Mouse (Mus musculus): Measurements from ENCODE around the gene Arhgap15. TPM values are rescaled to one million over a fixed set of nuclear protein-coding genes. Genes with fewer than 3 reads are reported as not detected.

Gene Arhgap15
- polyA plus RNA-seq, 1 experiment from 2014 or later, result 1.0 TPM

- no peak for DNase-seq (ENCODE audit: low spot score)
- Histone ChIP-seq H3K36me3 (ENCODE audit: insufficient read depth, low read length) (no peaks in the 10 kb centered on the region), H3K4me3 (replicated peaks; ENCODE audit: low read depth, low read length) (no peak overlapping the region), H3K4me1 (replicated peaks; ENCODE audit: insufficient read depth, low read length) (no peaks in the 10 kb centered on the region), H3K27me3 (ENCODE audit: insufficient read depth, low read length) (no peaks in the 10 kb centered on the region), H3K27ac (no peak overlapping the region), H3K9ac (ENCODE audit: low read depth, low read length) (no peak overlapping the region), H3K9me3 (replicated peaks; ENCODE audit: low read length) (no peaks in the 10 kb centered on the region), H3K4me2 (ENCODE audit: low read length) (no peak overlapping the region)
- TF ChIP-seq CTCF (IDR thresholded peaks at IDR 0.05; ENCODE audit: low read depth), result no peak
- no peak for ATAC-seq (replicated peaks; ENCODE audit: low FRiP score, low read depth)
- 63% methylated on average over 3 of the region's 3 CpGs for WGBS
Measured at GRCm38 (mm10) chr2:44131271-44131670, 382.6 kb downstream of the Arhgap15 start.

GRCm38 (mm10) chr2:44134796-44135195 is 386.2 kb downstream of the Arhgap15 start:
- Histone ChIP-seq H3K27me3 (ENCODE audit: insufficient read depth, low read length) (no peaks in the 10 kb centered on the region), H3K9ac (ENCODE audit: low read depth, low read length) (no peak overlapping the region), H3K4me1 (replicated peaks; ENCODE audit: insufficient read depth, low read length) (no peaks in the 10 kb centered on the region), H3K9me3 (replicated peaks; ENCODE audit: low read length) (no peaks in the 10 kb centered on the region), H3K4me2 (ENCODE audit: low read length) (no peak overlapping the region), H3K36me3 (ENCODE audit: insufficient read depth, low read length) (no peaks in the 10 kb centered on the region), H3K27ac (no peak overlapping the region), H3K4me3 (replicated peaks; ENCODE audit: low read depth, low read length) (no peak overlapping the region)
- no peak for TF ChIP-seq CTCF (IDR thresholded peaks at IDR 0.05; ENCODE audit: low read depth)
- DNase-seq (ENCODE audit: low spot score) (no peak), ATAC-seq (replicated peaks; ENCODE audit: low FRiP score, low read depth) (no peak)
- WGBS, result 74% methylated on average over 3 of the region's 3 CpGs

GRCm38 (mm10) chr2:44140455-44140854 is 391.8 kb downstream of the Arhgap15 start:
- no peaks in the 10 kb centered on the region for H3K36me3 ChIP-seq (ENCODE audit: insufficient read depth, low read length)
- no peak overlapping the region for H3K4me2 ChIP-seq (ENCODE audit: low read length)
- no peaks in the 10 kb centered on the region for H3K27me3 ChIP-seq (ENCODE audit: insufficient read depth, low read length)
- DNase-seq (ENCODE audit: low spot score) (no peak), ATAC-seq (replicated peaks; ENCODE audit: low FRiP score, low read depth) (no peak)
- 65% methylated on average over 4 of the region's 4 CpGs for WGBS
- H3K27ac ChIP-seq, result no peak overlapping the region
- H3K4me1 ChIP-seq (replicated peaks; ENCODE audit: insufficient read depth, low read length), result no peaks in the 10 kb centered on the region
- no peak overlapping the region for H3K4me3 ChIP-seq (replicated peaks; ENCODE audit: low read depth, low read length)
- H3K9me3 ChIP-seq (replicated peaks; ENCODE audit: low read length), result no peaks in the 10 kb centered on the region
- H3K9ac ChIP-seq (ENCODE audit: low read depth, low read length), result no peak overlapping the region
- TF ChIP-seq CTCF (IDR thresholded peaks at IDR 0.05; ENCODE audit: low read depth), result no peak

GRCm38 (mm10) chr2:44142152-44142551 is 393.5 kb downstream of the Arhgap15 start:
- Histone ChIP-seq H3K27ac (peak overlapping the region; percentile 32; the same call in 1 of the 2 replicates), H3K36me3 (ENCODE audit: insufficient read depth, low read length) (no peaks in the 10 kb centered on the region), H3K4me1 (replicated peaks; ENCODE audit: insufficient read depth, low read length) (no peaks in the 10 kb centered on the region), H3K4me3 (replicated peaks; ENCODE audit: low read depth, low read length) (no peak overlapping the region), H3K9me3 (replicated peaks; ENCODE audit: low read length) (no peaks in the 10 kb centered on the region), H3K9ac (ENCODE audit: low read depth, low read length) (no peak overlapping the region), H3K4me2 (ENCODE audit: low read length) (no peak overlapping the region), H3K27me3 (ENCODE audit: insufficient read depth, low read length) (no peaks in the 10 kb centered on the region)
- ATAC-seq (replicated peaks; ENCODE audit: low FRiP score, low read depth) (no peak), DNase-seq (ENCODE audit: low spot score) (no peak)
- WGBS, result 68% methylated on average over 9 of the region's 9 CpGs
- no peak for TF ChIP-seq CTCF (IDR thresholded peaks at IDR 0.05; ENCODE audit: low read depth)

- Histone ChIP-seq H3K27me3 (ENCODE audit: insufficient read depth, low read length) (no peaks in the 10 kb centered on the region), H3K4me2 (ENCODE audit: low read length) (no peak overlapping the region), H3K9ac (ENCODE audit: low read depth, low read length) (no peak overlapping the region), H3K9me3 (replicated peaks; ENCODE audit: low read length) (no peaks in the 10 kb centered on the region), H3K27ac (no peak overlapping the region), H3K4me3 (replicated peaks; ENCODE audit: low read depth, low read length) (no peak overlapping the region), H3K4me1 (replicated peaks; ENCODE audit: insufficient read depth, low read length) (no peaks in the 10 kb centered on the region), H3K36me3 (ENCODE audit: insufficient read depth, low read length) (no peaks in the 10 kb centered on the region)
- WGBS, result 84% methylated on average over 5 of the region's 5 CpGs
- ATAC-seq (replicated peaks; ENCODE audit: low FRiP score, low read depth) (no peak), DNase-seq (ENCODE audit: low spot score) (no peak)
- TF ChIP-seq CTCF (IDR thresholded peaks at IDR 0.05; ENCODE audit: low read depth), result no peak
Measured at GRCm38 (mm10) chr2:44142611-44143010, 394.0 kb downstream of the Arhgap15 start.

- no peaks in the 10 kb centered on the region for H3K9me3 ChIP-seq (replicated peaks; ENCODE audit: low read length)
- no peak overlapping the region for H3K9ac ChIP-seq (ENCODE audit: low read depth, low read length)
- ATAC-seq (replicated peaks; ENCODE audit: low FRiP score, low read depth) (no peak; the same call in 1 of the 2 replicates), DNase-seq (ENCODE audit: low spot score) (peak; percentile 90)
- no peak for TF ChIP-seq CTCF (IDR thresholded peaks at IDR 0.05; ENCODE audit: low read depth)
- peak overlapping the region; percentile 62 for H3K27ac ChIP-seq
- no peak overlapping the region for H3K4me2 ChIP-seq (ENCODE audit: low read length)
- H3K27me3 ChIP-seq (ENCODE audit: insufficient read depth, low read length), result no peaks in the 10 kb centered on the region
- WGBS, result 69% methylated on average over 7 of the region's 7 CpGs
- no peaks in the 10 kb centered on the region for H3K36me3 ChIP-seq (ENCODE audit: insufficient read depth, low read length)
- no peak overlapping the region for H3K4me3 ChIP-seq (replicated peaks; ENCODE audit: low read depth, low read length)
- H3K4me1 ChIP-seq (replicated peaks; ENCODE audit: insufficient read depth, low read length), result no peaks in the 10 kb centered on the region
Measured at GRCm38 (mm10) chr2:44146124-44146981, 397.7 kb downstream of the Arhgap15 start.
